Mouse (Mus musculus): ENCODE measurements at regions not wholly inside any gene's neighbourhood (a gene's known extent, or its start where the extent isn't known, plus 50 kb on each side); places are given as distances from the start of the nearest gene placed in this dataset.

- DNase-seq (ENCODE audit: extremely low spot score in 1 of 2, low spot score in 1 of 2) = no peak
Observed at GRCm38 (mm10) chr17:3962176-3962575, 266.1 kb upstream of the Nox3 start.

GRCm38 (mm10) chr17:3946540-3946939 is 250.5 kb upstream of the Nox3 start:
- no peak for DNase-seq (ENCODE audit: extremely low spot score in 1 of 2, low spot score in 1 of 2)

GRCm38 (mm10) chr17:3936361-3936760 is 240.3 kb upstream of the Nox3 start:
- peak in 1 of 2 experiments; percentile 26 for DNase-seq (ENCODE audit: extremely low spot score in 1 of 2, low spot score in 1 of 2)

- DNase-seq (ENCODE audit: extremely low spot score in 1 of 2, low spot score in 1 of 2) = no peak
Observed at GRCm38 (mm10) chr17:3933208-3933607, 237.1 kb upstream of the Nox3 start.

- peak in 1 of 2 experiments; percentile 52 for DNase-seq (ENCODE audit: extremely low spot score in 1 of 2, low spot score in 1 of 2)
Observed at GRCm38 (mm10) chr17:3932071-3932470, 236.0 kb upstream of the Nox3 start.

- DNase-seq (ENCODE audit: extremely low spot score in 1 of 2, low spot score in 1 of 2) = no peak
Observed at GRCm38 (mm10) chr17:3927106-3927505, 231.0 kb upstream of the Nox3 start.

- DNase-seq (ENCODE audit: extremely low spot score in 1 of 2, low spot score in 1 of 2) = no peak
Observed at GRCm38 (mm10) chr17:3920282-3920681, 224.2 kb upstream of the Nox3 start.

GRCm38 (mm10) chr17:3892826-3893225 is 196.8 kb upstream of the Nox3 start:
- DNase-seq (ENCODE audit: extremely low spot score in 1 of 2, low spot score in 1 of 2) = no peak

- no peak for DNase-seq (ENCODE audit: extremely low spot score in 1 of 2, low spot score in 1 of 2)
Observed at GRCm38 (mm10) chr17:3883146-3883545, 187.1 kb upstream of the Nox3 start.

GRCm38 (mm10) chr17:3879075-3879474 is 183.0 kb upstream of the Nox3 start:
- DNase-seq (ENCODE audit: extremely low spot score in 1 of 2, low spot score in 1 of 2) = no peak

GRCm38 (mm10) chr17:3869459-3870194 is 173.6 kb upstream of the Nox3 start:
- no peak for DNase-seq (ENCODE audit: extremely low spot score in 1 of 2, low spot score in 1 of 2)

GRCm38 (mm10) chr17:3862384-3862783 is 166.3 kb upstream of the Nox3 start:
- no peak for DNase-seq (ENCODE audit: extremely low spot score in 1 of 2, low spot score in 1 of 2)

- no peak for DNase-seq (ENCODE audit: extremely low spot score in 1 of 2, low spot score in 1 of 2)
Observed at GRCm38 (mm10) chr17:3836386-3836785, 140.3 kb upstream of the Nox3 start.

GRCm38 (mm10) chr17:3811187-3811586 is 115.1 kb upstream of the Nox3 start:
- DNase-seq (ENCODE audit: extremely low spot score in 1 of 2, low spot score in 1 of 2) = no peak

GRCm38 (mm10) chr17:3803507-3803906 is 107.4 kb upstream of the Nox3 start:
- DNase-seq (ENCODE audit: extremely low spot score in 1 of 2, low spot score in 1 of 2) = no peak

GRCm38 (mm10) chr17:3792597-3792996 is 96.5 kb upstream of the Nox3 start:
- DNase-seq (ENCODE audit: extremely low spot score in 1 of 2, low spot score in 1 of 2) = peak; percentile 7 to 29

GRCm38 (mm10) chr17:3782156-3782555 is 86.1 kb upstream of the Nox3 start:
- DNase-seq (ENCODE audit: extremely low spot score in 1 of 2, low spot score in 1 of 2) = no peak

- no peak for DNase-seq (ENCODE audit: extremely low spot score in 1 of 2, low spot score in 1 of 2)
Observed at GRCm38 (mm10) chr17:3777691-3778090, 81.6 kb upstream of the Nox3 start.

GRCm38 (mm10) chr17:3747808-3748335 is 51.8 kb upstream of the Nox3 start:
- DNase-seq (ENCODE audit: extremely low spot score in 1 of 2, low spot score in 1 of 2) = no peak
